Mouse (Mus musculus) erythroblast, embryonic 14.5 days (primary cell): ENCODE measurements around the gene Pgm2.

ENCODE experiments used
- GATA1 ChIP-seq: IDR thresholded peaks from 2 replicates; pipeline ENCODE4 v1.6.1; 2012; ENCODE audit warnings: low read length, inconsistent platforms, mixed read lengths
- TAL1 ChIP-seq: IDR thresholded peaks from 3 replicates; pipeline ENCODE4 v1.6.1; 2012; ENCODE audit warnings: low read length, inconsistent platforms, mixed read lengths

DNA sequence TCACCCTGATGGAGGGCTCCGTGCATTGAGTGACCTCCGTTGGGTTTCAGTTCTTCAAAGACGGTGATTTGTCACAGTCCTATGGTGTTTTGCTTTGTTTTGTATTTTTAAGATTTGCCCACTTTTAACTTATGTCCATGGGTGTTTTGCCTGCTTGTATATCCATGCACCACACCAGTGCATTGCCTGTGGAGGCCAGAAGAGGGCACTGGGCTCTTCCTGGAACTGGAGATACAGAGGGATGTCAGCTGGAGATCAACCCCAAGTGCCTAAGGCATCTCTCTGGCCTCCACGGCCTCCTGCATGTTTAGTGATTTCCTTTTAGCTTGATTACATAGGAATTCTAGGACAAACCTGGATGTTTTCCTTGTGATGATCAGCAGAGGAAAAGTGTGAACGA, 43.6 kb downstream of the Pgm2 start:
- TF ChIP-seq TAL1 (no peak), GATA1 (no peak)
